Mouse (Mus musculus) midbrain, embryonic 14.5 days (tissue): ENCODE results near the gene Ddx17. TPM values are rescaled to one million over a fixed set of nuclear protein-coding genes. Genes with fewer than 3 reads are reported as not detected.

ENCODE experiments used
- ATAC-seq: fragments of 200-750 bp; cut with Nextera tagmentation; 2 replicates; pipeline ENCODE4 v1.8.0; 2017; ENCODE audit warnings: moderate number of reproducible peaks, moderate library complexity; ENCODE audit not compliant: low FRiP score, low TSS enrichment
- DNase-seq: peaks from one replicate; pipeline ENCODE4 v3.0.0-alpha.2; 2015
- H3K27ac ChIP-seq: fragments of 300-500 bp; sonication (generic); replicated peaks from 2 replicates; pipeline ENCODE4 v1.5.1; 2014; ENCODE audit warnings: mild to moderate bottlenecking, low read depth, low read length, moderate library complexity
- H3K27me3 ChIP-seq: fragments of 300-500 bp; sonication (generic); 2 replicates; pipeline ENCODE4 v1.6.1; 2014; ENCODE audit warnings: low read length, control low read depth, mixed read lengths; ENCODE audit not compliant: control insufficient read depth, insufficient read depth
- H3K36me3 ChIP-seq: fragments of 300-500 bp; sonication (generic); 2 replicates; pipeline ENCODE4 v1.6.1; 2014; ENCODE audit warnings: low read length, control low read depth; ENCODE audit not compliant: control insufficient read depth, insufficient read depth
- H3K4me1 ChIP-seq: fragments of 300-500 bp; sonication (generic); 2 replicates; pipeline ENCODE4 v1.6.1; 2014; ENCODE audit warnings: mild to moderate bottlenecking, antibody characterized with exemption, low read length, control low read depth; ENCODE audit not compliant: control insufficient read depth, insufficient read depth
- H3K4me2 ChIP-seq: fragments of 300-500 bp; sonication (generic); 2 replicates; pipeline ENCODE4 v1.6.1; 2014; ENCODE audit warnings: mild to moderate bottlenecking, low read length, moderate library complexity
- H3K4me3 ChIP-seq: fragments of 300-500 bp; sonication (generic); replicated peaks from 2 replicates; pipeline ENCODE4 v1.5.1; 2014; ENCODE audit warnings: low read depth, low read length
- H3K9ac ChIP-seq: fragments of 300-500 bp; sonication (generic); replicated peaks from 2 replicates; pipeline ENCODE4 v1.6.1; 2014; ENCODE audit warnings: mild to moderate bottlenecking, low read length, moderate library complexity
- H3K9me3 ChIP-seq: fragments of 300-500 bp; sonication (generic); 2 replicates; pipeline ENCODE4 v1.6.1; 2016; ENCODE audit warnings: low read length, control low read depth, mixed read lengths; ENCODE audit not compliant: control insufficient read depth
- WGBS: fragments of 180-500 bp; shearing (Covaris S2); extraction: QIAGEN DNeasy Blood & Tissue Kit; methylation state at CpG from one replicate; pipeline ENCODE4 v1.1.7; 2014; 5-methylcytosine and 5-hydroxymethylcytosine counted together
- polyA plus RNA-seq: library from polyadenylated mRNA; unstranded; fragments of >200 nt; fragmentation: Nextera tagmentation; extraction: Ambion mirVana; gene quantifications from 2 replicates; pipeline ENCODE4 v1.2.1, GENCODE M21; 2014

Gene Ddx17
- polyA plus RNA-seq, 1 experiment from 2014 or later, result 115 TPM

DNA sequence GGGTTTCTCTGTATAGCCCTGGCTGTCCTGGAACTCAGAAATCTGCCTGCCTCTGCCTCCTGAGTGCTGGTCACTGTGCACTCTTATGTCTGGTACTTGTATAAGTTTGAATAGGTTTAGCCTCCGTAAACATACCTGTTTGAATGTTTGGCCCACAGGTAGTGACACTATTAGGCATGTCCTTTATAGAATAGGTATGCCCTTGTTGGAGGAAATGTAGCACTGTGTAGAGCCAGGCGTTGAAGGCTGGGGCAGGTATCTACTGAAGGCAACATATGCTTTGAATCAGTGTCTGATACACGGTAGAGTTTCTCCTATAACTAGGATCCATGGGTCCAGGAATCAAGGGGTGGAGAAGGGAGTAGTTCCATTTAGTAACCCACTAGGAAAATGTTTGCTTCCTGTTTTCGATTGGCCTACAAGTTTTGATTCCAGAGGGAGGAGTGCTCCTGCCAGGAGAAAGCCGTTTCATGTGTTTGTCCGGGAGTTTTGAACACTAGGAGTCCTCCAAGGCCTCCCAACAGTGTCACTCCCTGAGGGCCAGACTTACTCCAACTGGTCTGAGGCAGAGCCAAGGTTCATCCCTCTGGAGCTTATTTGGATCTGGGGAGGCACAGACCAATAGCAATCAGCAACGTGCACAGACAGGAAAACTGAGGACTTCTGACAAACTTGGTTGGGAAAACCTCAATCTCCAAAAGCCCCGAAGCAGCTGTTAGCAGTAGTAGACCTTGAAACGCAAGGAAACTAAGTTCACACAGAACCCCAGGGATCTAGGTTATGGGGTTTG lies 20.4 kb downstream of the Ddx17 start:
- Histone ChIP-seq H3K27me3 (no peaks in the 10 kb centered on the region), H3K27ac (no peak overlapping the region), H3K36me3 (peaks cover 53% of the 10 kb centered on the region), H3K9me3 (no peaks in the 10 kb centered on the region), H3K9ac (no peak overlapping the region), H3K4me2 (no peak overlapping the region), H3K4me1 (no peaks in the 10 kb centered on the region), H3K4me3 (no peak overlapping the region)
- DNase-seq, result peak; percentile 18
- no peak for ATAC-seq
- 69% methylated on average over 9 of the region's 9 CpGs for WGBS

DNA sequence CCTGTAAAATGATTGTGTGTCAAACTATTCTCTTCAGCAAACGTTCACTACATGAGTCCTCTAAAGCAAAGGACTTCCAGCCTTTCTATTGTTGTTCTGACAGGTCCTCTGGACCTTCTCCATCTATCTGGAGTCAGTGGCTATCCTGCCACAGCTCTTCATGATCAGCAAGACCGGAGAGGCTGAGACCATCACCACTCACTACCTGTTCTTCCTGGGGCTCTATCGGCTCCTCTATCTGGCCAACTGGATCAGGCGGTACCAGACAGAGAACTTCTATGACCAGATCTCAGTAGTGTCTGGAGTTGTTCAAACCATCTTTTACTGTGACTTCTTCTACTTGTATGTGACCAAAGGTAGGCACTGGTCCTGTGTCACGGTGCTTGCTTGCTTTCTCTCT lies 21.0 kb downstream of the Ddx17 start:
- Histone ChIP-seq H3K4me2 (no peak overlapping the region), H3K9me3 (no peaks in the 10 kb centered on the region), H3K27me3 (no peaks in the 10 kb centered on the region), H3K27ac (no peak overlapping the region), H3K4me3 (no peak overlapping the region), H3K36me3 (peaks cover 47% of the 10 kb centered on the region), H3K4me1 (no peaks in the 10 kb centered on the region), H3K9ac (no peak overlapping the region)
- 85% methylated on average over 5 of the region's 5 CpGs for WGBS
- DNase-seq, result no peak
- no peak for ATAC-seq

DNA sequence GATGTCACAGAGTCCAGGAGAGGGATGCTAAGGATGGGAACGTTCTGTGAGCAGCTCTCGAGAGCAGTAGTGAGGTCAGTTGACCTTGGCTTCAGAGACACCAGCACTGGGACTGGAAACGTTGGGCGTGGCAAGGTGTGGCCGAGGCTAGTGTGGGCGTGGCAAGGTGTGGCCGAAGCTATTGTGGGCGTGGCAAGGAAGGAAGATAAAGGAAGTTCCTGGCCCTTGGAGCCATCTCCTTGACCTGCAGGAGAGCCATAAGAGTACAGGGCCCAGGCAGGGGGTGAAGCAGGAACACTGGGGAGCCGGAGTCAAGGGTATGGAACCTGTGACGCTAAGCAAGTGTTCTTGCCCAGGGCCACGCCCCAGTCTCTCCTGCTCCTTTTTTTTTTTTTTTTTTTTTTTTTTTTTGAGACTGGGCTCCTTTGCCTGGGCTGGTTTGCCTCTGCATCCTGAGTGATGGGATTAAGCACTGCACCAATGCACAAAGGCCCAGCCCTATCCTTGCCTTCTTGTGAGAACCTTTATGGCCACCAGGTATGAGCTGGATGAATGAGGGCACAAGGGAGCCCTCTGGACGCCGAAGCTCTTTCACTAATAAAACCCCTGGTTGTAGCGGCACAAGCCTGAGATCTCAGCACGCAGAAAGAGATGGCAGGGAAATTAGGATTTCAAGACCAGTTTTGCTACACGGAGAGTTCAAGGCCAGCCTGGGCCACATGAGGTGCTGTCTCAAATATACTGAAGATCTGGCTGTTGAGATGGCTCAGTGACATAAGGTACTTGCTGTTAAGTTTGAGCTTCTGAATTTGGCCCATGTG lies 26.9 kb downstream of the Ddx17 start:
- ATAC-seq (no peak), DNase-seq (no peak)
- H3K9me3 ChIP-seq, result no peaks in the 10 kb centered on the region
- no peak overlapping the region for H3K27ac ChIP-seq
- H3K36me3 ChIP-seq, result no peaks in the 10 kb centered on the region
- no peak overlapping the region for H3K4me3 ChIP-seq
- no peak overlapping the region for H3K9ac ChIP-seq
- H3K27me3 ChIP-seq, result peaks cover 35% of the 10 kb centered on the region; the same call in 1 of the 2 replicates
- H3K4me1 ChIP-seq, result peaks cover 12% of the 10 kb centered on the region
- no peak overlapping the region for H3K4me2 ChIP-seq
- WGBS, result 50% methylated on average over 16 of the region's 16 CpGs

DNA sequence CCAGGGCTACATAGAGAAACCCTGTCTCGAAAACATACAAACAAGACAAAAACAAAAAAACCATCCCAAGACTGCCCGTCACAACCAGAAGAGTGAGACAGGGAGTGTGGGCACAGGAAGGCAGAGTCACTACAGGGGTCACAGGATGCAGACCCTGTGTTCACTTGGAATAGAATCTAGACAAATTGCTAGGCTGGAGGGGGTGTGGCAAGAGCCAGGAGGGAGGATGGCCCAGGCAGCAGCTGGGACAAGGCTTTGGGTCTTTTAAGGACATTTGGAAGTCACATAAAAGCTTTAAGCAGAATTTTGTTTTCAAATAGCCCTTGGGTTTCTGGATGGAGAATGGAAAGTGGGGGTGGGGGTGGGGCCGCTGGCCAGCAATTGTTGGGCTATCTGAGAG lies 28.0 kb downstream of the Ddx17 start:
- Histone ChIP-seq H3K27ac (no peak overlapping the region), H3K27me3 (peaks cover 45% of the 10 kb centered on the region)
- no peak for DNase-seq

DNA sequence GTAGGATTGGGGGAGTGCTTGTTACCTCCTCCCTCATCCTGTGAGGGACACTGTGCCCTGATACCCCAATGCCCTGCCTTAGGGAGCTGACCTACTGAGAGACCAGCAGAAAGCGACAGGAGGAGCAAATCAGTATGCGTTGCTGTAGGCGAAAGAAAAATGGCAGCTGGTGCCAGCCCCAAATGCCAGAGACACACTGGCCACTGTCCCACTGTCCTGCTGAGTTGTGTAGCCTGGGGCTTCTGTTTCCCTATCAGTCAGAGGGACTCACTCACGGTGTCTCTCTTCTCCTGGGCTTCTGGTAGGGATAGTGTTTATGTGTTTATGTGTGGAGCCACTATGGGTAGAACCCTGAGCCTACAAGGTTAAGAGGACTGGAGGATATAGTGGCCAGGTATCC lies 28.8 kb downstream of the Ddx17 start:
- DNase-seq, result no peak
- 69% methylated on average over 4 of the region's 4 CpGs for WGBS
- H3K27me3 ChIP-seq, result peaks cover 50% of the 10 kb centered on the region

More for the DNA sequence above, 28.0 kb downstream of the Ddx17 start:
- Histone ChIP-seq H3K4me1 (peaks cover 12% of the 10 kb centered on the region), H3K36me3 (no peaks in the 10 kb centered on the region), H3K4me2 (no peak overlapping the region), H3K9ac (no peak overlapping the region), H3K4me3 (no peak overlapping the region), H3K9me3 (no peaks in the 10 kb centered on the region)
- WGBS, result 83% methylated on average over 3 of the region's 3 CpGs
- no peak for ATAC-seq

DNA sequence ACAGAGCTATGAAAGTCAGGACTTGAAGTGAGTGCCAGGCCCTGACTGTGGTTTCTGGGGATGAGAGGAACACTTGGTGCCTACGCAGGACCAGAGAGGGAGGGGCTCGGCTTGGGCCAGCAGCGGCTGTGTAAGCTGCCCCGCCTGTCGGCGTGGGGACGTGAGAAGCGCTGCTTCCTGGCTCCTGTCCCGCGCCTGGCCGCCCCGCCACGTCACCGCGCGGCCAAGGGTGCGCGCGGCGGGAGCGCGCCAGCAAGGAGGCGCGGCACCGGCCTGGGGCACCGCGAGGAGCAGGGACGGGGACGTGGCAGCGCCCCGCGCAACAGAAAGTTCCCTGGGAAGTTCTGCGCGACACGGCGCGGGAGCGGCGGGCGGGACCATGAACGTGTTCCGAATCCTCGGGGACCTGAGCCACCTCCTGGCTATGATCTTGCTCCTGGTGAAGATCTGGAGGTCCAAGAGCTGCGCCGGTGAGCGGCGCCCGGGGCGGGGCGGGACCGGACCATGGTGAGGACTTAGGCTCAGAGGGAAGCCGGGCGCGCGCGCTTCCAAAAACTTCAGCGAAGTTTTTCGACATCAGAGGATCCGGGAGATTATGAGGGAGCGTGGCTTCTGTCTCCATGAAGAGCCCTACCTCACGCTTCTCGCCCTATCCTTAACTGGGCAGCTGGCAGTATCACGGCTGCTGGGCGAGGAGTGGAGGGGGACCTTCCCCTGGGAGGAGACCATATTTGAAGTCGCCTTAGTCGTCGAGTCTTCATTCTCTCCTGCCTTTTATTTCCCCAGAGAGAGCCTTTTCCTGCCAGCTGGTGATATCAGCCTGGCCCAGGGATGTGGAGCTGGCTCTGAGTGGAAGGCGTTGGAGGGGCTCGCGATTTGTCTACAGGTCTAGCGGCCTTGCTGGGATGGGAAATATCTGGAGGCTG lies 30.1 kb downstream of the Ddx17 start, which contains the start of gene Kdelr3:
Gene Kdelr3, plus strand, starts transcription at position 241 of the 926 bp plus-strand sequence.
- DNase-seq (peak; percentile 65), ATAC-seq (no peak)
- Histone ChIP-seq H3K9ac (peak within 1 kb of the TSS; percentile 44), H3K36me3 (no peaks in the 10 kb centered on the region), H3K4me3 (peak within 1 kb of the TSS; percentile 41), H3K9me3 (no peaks in the 10 kb centered on the region), H3K4me2 (peak within 1 kb of the TSS; percentile 73), H3K27me3 (peaks cover 57% of the 10 kb centered on the region), H3K4me1 (peaks cover 17% of the 10 kb centered on the region), H3K27ac (no peak within 1 kb of the TSS)
- WGBS, result under 1% methylated on average over 71 of the region's 71 CpGs

More for the DNA sequence above, 28.8 kb downstream of the Ddx17 start:
- peaks cover 12% of the 10 kb centered on the region for H3K4me1 ChIP-seq
- H3K27ac ChIP-seq, result no peak overlapping the region
- no peak overlapping the region for H3K4me2 ChIP-seq
- no peaks in the 10 kb centered on the region for H3K9me3 ChIP-seq
- no peak overlapping the region for H3K4me3 ChIP-seq
- H3K9ac ChIP-seq, result no peak overlapping the region
- no peak for ATAC-seq
- H3K36me3 ChIP-seq, result no peaks in the 10 kb centered on the region

DNA sequence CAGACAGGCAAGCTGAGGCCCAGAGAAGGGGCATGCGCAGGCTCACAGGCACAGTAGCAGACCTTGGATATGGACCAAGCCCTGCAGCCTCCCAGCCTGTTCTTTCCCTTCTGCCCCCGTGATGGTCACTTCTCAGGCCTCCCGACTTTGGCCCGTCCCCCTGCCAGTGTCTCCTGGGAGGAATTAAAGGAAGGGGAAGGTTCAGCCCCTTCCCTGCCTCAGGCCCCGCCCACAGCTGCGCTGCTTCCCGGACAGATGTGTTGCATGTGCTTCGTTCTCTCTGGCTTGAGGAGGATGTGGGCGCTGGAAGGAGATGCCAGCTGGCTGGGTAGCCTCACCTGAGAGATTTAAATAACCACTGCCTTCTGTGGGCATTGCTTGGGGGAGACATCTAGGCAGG lies 32.6 kb downstream of the Ddx17 start:
- Histone ChIP-seq H3K27ac (no peak overlapping the region), H3K9ac (no peak overlapping the region), H3K9me3 (no peaks in the 10 kb centered on the region), H3K4me1 (peaks cover 22% of the 10 kb centered on the region), H3K27me3 (peaks cover 75% of the 10 kb centered on the region), H3K36me3 (no peaks in the 10 kb centered on the region), H3K4me3 (no peak overlapping the region), H3K4me2 (no peak overlapping the region)
- WGBS, result 12% methylated on average over 9 of the region's 9 CpGs
- DNase-seq, result no peak
- no peak for ATAC-seq
